Mouse (Mus musculus) adrenal gland, postnatal 14 days (tissue): ENCODE results near the gene Pzp. TPM values are rescaled to one million over a fixed set of nuclear protein-coding genes. Genes with fewer than 3 reads are reported as not detected.

Experiments
- DNase-seq: peaks from one replicate; pipeline ENCODE4 v3.0.0; 2021; ENCODE audit warnings: mixed read lengths
- long read RNA-seq, 2 experiments: library from polyadenylated mRNA; stranded (forward); transcript quantifications; one replicate each; pipeline ENCODE4 v2.0.0; 2021
- total RNA-seq: library from RNA; stranded (reverse); gene quantifications from 2 replicates; pipeline ENCODE4 v1.2.3, GENCODE M21; 2021

Pzp gene
- total RNA-seq = 21.9 and 306 TPM in 2 replicates
- long read RNA-seq, experiment 1, full-length matches to known transcripts = 1 of 3 reads
- long read RNA-seq, experiment 1, partial matches to known transcripts = 1 of 3 reads
- long read RNA-seq, experiment 1, other reads (novel, unspliced or antisense) = 1 of 3 reads
- long read RNA-seq, experiment 2, full-length matches to known transcripts = 75 of 114 reads
- long read RNA-seq, experiment 2, partial matches to known transcripts = 29 of 114 reads
- long read RNA-seq, experiment 2, other reads (novel, unspliced or antisense) = 10 of 114 reads

- DNase-seq = no peak
Measured at GRCm38 (mm10) chr6:128526601-128527000, at the start of gene Pzp. Pzp (minus strand) TSS chr6:128526720.

GRCm38 (mm10) chr6:128566589-128566988, 40.1 kb upstream of the Pzp start:
- no peak for DNase-seq

DNA sequence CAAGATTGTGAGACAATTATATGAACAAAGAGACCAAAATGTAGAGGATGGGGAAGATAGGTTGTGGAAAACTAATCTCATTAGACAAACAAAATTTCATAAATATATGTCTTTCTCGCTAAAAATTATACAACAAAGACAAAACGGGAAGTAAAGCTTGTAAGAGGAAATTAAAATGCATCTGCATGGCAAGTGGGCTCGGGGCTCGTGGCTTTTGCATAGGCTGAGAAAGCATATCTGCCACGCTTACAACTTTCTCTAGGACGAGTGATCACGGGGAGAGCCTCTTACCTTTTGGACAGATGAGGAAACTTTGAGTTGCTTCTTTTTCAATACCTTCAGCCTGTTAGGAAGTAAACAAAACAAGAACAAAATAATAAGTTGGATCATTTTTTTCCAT, 27.5 kb upstream of the Pzp start:
- no peak for DNase-seq

DNA sequence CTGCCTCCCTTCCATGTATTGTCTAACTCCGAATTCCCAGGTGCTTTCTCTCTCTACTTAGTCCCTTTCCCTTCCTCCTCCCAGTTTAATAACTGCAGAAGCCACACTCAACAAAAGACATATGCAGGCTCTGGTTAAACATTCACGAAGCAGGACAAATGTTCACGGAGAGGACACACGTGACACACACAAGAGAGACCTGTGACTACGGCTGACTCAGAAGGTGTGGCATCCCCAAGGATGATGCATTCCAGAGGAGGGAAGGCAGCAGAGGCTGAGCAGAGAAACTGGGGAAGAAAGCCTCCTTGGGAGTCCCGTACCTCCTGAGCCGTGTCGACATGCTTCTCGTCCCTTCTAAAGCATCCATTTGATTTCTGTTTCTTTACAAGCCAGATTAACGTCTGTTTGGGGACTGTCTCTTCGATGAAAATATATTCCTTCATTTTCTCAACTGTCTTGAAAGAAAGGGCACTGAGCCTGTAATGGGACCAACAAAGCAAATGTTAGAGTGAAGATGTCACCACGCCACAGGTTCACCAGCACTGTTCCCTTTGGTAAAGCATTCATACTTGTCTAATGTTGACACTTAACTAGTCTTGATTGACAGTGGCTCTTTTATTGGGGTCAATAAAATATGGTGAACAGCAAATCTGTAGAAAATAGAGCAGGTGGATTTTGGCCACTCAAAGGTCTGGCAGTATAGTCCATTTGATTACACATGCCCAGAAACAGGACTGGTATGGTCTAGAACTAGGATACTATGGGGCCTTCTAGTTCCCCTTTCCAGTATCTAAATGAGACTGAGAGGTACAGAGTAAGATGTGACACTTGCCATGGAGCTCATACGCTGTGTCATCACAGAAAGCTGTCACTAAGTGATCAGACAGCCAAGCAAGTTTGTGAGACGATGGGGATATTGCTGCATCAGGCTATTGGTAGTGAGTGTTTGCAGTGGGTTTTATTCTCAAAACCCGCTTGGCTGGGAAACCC, 23.2 kb upstream of the Pzp start:
- no peak for DNase-seq

GRCm38 (mm10) chr6:128548532-128548931, 22.0 kb upstream of the Pzp start:
- DNase-seq = no peak

DNA sequence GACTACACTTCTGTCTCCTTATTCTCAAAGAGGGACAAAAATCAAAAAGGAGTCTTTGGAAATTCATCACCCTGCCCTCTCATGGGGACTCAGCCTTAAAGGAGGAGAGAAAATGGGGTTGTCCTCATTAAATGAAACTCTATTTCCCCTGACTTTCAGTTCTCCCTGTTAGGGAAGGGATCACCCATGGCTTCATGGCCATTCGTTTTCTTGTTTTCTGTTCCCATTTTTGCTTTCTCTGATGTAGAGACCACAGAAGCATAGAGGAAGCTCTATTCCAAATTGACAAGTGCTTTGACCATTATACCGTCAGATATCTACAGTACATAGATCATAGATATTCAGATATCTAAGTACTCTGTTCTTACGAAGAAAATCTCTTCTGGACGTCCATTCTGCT, 18.9 kb upstream of the Pzp start:
- DNase-seq = no peak

DNA sequence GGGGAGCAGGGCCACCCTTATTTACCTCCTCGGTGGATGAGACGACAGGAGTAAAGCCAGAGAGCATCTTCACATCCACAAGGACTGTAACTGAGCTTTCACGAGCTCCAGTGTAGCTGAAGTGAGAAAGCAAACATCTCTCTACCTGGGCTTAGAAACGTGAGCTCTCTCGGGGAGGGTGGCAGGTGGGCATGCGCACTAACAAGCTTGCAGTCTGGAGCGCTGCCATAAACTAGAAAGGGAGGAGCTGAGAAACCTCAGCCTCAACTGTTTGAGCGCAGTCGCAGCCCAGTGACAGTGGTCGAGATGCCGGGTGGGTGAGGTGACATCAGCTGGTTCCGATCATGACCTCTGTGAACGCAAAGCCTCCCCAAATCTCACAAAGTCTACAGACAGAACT, 16.7 kb upstream of the Pzp start:
- DNase-seq = no peak

DNA sequence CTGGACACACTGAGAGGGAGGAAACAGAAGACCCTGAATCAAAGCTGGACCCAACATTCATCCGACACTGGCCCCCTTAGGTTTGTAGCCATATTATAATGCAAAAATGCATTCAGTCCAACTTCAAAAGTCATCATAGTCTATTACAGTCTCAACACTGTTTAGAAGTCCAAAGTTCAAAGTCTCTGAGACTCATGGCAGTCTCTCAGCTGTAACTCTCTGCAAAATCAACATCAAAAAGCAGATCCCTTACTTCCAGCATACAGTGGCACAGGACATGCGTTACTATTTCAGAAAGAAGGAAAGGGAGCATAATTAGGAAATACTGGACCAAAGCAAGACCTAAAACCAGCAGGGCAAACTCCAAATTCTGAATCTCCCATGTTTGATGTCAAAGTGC, 8.7 kb upstream of the Pzp start:
- DNase-seq = no peak

DNA sequence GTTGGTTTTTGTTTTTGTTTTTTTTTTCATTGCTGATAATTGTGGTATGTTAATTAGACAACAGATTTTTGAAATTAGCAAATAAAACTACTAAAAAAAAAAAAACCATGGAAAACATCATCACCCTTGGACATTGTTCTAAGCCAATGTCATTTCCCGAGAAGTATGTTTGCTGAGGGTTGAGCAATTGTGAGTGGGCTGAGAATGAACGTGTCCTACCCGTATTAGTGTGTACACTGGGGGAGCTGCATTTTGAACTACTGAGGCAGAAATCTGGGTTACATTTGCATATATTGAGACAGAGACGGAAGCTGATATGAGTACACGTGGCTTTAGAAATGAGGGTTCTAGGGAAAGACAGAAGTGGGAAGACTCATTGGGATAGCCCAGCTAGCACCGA, 6.8 kb upstream of the Pzp start:
- no peak for DNase-seq

- no peak for DNase-seq
Measured at GRCm38 (mm10) chr6:128532701-128533100, 6.2 kb upstream of the Pzp start.

- DNase-seq = no peak
Measured at GRCm38 (mm10) chr6:128528491-128528890, 2.0 kb upstream of the Pzp start.

DNA sequence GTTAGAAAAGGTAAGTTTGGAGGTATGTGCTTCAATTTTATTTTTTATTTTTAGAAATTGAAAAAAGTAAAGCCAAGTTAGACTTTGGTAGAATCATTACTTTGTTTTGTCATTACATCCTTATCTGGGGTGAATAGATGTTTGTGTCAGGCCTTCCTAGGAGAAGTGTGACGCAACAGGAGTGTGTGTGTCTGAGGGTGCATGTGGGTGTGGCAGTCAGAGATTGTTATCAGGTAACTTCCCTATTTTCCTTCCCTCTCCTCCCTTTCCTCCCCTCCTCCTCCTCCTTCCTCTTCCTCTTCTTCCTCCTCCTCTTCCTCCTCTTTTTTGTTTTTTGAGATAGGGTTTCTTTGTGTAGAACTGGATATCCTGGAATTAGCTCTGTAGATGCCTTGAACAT, 590 bp upstream of the Pzp start:
- no peak for DNase-seq

GRCm38 (mm10) chr6:128525801-128526200, 719 bp downstream of the Pzp start:
- DNase-seq = no peak

DNA sequence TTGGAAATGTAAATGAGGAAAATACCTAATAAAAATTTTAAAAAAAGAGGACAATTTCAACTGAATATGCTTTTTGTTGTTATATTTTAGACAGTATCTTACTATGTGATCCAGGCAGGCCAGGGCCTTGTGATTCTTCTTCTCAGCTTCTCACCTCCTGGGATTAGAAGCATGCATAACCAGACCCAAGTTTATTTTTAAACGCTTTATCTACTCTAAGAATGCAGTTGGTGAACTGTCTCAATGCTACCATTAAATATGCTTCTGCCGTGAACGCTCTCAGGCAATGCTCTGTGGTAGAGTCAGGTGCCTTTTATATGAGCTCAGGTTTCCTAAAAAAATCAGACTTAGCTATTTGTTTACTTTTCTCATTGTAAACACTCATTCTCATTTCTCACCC, 3.2 kb downstream of the Pzp start:
- DNase-seq = no peak

- no peak for DNase-seq
Measured at GRCm38 (mm10) chr6:128519159-128519558, 7.4 kb downstream of the Pzp start.

GRCm38 (mm10) chr6:128505676-128506236, 20.8 kb downstream of the Pzp start:
- peak; percentile 7 for DNase-seq

GRCm38 (mm10) chr6:128504743-128505142, 21.8 kb downstream of the Pzp start:
- DNase-seq = no peak

DNA sequence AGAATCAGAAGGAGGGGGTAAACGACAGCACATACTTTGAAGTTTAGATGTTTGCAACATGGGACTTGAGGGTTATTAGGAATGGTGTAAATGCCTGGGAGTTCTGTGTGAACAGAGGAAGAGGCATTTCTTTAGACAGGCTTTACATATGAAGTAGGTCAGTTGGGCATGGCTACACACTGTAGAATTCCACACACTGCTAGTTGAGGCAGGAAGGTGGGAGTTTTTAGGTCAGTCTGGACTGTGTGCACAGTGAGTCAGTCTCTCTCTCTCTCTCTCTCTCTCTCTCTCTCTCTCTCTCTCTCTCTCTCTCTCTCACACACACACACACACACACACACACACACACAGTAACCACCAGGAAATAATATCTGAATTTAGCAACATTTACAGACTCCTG, 31.2 kb downstream of the Pzp start:
- DNase-seq = no peak

DNA sequence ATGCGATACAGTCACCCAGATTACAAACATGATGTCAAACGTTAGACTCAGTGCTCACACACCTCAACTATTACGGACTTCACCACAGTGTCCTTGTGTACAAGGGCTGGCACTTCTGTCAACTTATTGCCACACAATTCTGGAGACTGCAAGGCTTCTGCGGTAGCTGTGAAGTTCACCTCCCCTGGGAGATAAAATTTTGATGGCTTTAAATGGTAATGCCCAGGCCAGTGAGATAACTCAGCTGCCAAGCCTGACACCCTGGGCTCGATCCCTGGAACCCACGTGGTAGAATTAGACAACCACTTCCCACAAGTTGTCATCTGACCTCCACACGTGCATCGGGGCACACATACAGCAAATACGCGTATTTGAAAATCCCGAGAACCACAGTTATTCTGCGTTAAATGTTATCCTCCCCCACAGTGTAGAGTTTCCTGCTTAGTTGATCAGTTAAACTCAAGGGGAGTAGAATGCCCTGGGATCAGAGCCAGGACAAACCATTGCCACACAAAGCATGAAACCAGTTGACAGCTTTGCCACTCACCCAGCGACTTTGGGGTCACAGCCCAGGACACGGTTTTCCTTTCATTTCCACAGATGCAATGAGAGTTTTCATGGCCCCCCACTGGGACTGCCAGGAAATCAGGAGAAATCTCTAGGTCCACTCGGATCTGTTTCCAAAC, 31.7 kb downstream of the Pzp start:
- DNase-seq = peak; percentile 50

DNA sequence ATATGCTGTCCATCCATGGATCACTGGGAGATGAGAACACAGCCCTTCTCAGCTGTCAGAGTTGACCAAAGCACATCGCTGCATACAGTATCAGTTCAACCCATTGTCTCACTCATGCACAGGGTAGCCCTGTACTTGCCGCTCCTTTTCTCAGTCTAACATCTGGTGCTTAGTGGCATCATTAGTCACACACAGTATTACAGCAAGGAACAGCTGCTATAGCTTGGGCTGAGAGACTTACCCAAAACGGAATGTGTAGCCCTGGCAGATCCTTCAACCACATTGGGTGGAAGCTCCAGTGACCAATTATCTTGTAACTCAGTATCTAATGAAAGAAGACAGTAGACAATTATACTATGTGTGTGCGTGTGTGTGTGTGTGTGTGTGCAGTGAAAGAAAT, 34.6 kb downstream of the Pzp start:
- DNase-seq = no peak

DNA sequence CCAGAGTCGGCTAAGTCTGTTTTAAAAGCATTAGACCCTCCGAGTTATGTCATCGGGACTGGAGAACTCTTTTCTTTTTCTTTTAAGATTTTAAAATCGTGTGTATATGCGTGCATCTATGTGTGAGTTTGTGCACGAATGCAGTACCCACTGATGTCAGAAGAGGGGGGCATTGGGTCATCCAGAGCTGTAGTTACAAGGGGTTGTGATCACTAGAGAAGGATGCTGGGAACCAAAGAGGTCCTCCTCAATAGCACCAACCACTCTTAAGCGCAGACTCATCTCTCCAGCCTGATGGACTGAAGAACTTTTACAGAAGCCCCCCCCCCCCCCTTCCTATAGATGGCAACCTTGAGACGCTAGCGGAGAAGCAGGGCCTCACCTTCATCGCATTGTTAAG, 36.4 kb downstream of the Pzp start:
- no peak for DNase-seq

GRCm38 (mm10) chr6:128487736-128488135, 38.8 kb downstream of the Pzp start:
- no peak for DNase-seq
